In genomic region chr9:98296383-98297201, GRCm38 (mm10) we compare ENCODE assay signal across 7 mouse cellular contexts. TPM values are rescaled to one million over a fixed set of nuclear protein-coding genes. Genes with fewer than 3 reads are reported as not detected.
DNase-seq lines count a peak whose midpoint lies in the region; ATAC-seq and TF ChIP-seq lines count a peak whose summit lies in the region.

No protein-coding gene starts in this region.

- peak overlapping the region; percentile 43 for H3K9ac ChIP-seq in intestine, postnatal 0 days (ENCODE audit: low read depth, low read length)
- peak overlapping the region; percentile 17; the same call in 1 of the 2 replicates for H3K9ac ChIP-seq in midbrain, embryonic 12.5 days (replicated peaks)

- ATAC-seq in intestine, postnatal 0 days = peak; percentile 89
- ATAC-seq in midbrain, embryonic 12.5 days (ENCODE audit: low FRiP score, low read depth) = peak; percentile 84

- peak; percentile 44 for TF ChIP-seq POLR2A in small intestine, adult 2 months (IDR thresholded peaks at IDR 0.05; ENCODE audit: low read depth, low read length)

- H3K4me2 ChIP-seq in intestine, postnatal 0 days (replicated peaks; ENCODE audit: low read depth) = peak overlapping the region; percentile 82
- peak overlapping the region; percentile 77 for H3K4me2 ChIP-seq in midbrain, embryonic 12.5 days (replicated peaks)

- H3K27ac ChIP-seq in embryonic facial prominence, embryonic 10.5 days (replicated peaks) = peak overlapping the region; percentile 82
- H3K27ac ChIP-seq in intestine, postnatal 0 days (ENCODE audit: low read depth, low read length) = peak overlapping the region; percentile 80
- H3K27ac ChIP-seq in midbrain, embryonic 12.5 days (replicated peaks) = 0 out of 2 replicates have a peak overlapping the region, but pooled peaks have one; percentile 49
- H3K27ac ChIP-seq in small intestine, adult 2 months (ENCODE audit: insufficient read depth, low read depth, low read length) = peak overlapping the region; percentile 82

- 1% methylated on average over 56 of the region's 56 CpGs for WGBS in embryonic facial prominence, embryonic 10.5 days
- WGBS in intestine, postnatal 0 days = under 1% methylated on average over 56 of the region's 56 CpGs
- 3% methylated on average over 56 of the region's 56 CpGs for WGBS in midbrain, embryonic 12.5 days
- WGBS in small intestine, adult 2 months = under 1% methylated on average over 56 of the region's 56 CpGs

- H3K27me3 ChIP-seq in embryonic facial prominence, embryonic 10.5 days (replicated peaks; ENCODE audit: low read depth, poor library complexity, severe bottlenecking) = peaks cover 18% of the 10 kb centered on the region
- H3K27me3 ChIP-seq in intestine, postnatal 0 days (replicated peaks; ENCODE audit: control insufficient read depth, insufficient read depth, low read length) = no peaks in the 10 kb centered on the region
- peaks cover 12% of the 10 kb centered on the region for H3K27me3 ChIP-seq in midbrain, embryonic 12.5 days
- no peaks in the 10 kb centered on the region for H3K27me3 ChIP-seq in small intestine, adult 2 months (ENCODE audit: control insufficient read depth, insufficient read depth, low read length)

- peaks cover 20% of the 10 kb centered on the region for H3K4me1 ChIP-seq in embryonic facial prominence, embryonic 10.5 days
- no peaks in the 10 kb centered on the region for H3K4me1 ChIP-seq in intestine, postnatal 0 days (replicated peaks; ENCODE audit: control insufficient read depth, insufficient read depth, low read length)
- H3K4me1 ChIP-seq in midbrain, embryonic 12.5 days = peaks cover 16% of the 10 kb centered on the region
- H3K4me1 ChIP-seq in small intestine, adult 2 months (ENCODE audit: control insufficient read depth, insufficient read depth, insufficient read length, low read length) = peaks cover 17% of the 10 kb centered on the region

- no peaks in the 10 kb centered on the region for H3K9me3 ChIP-seq in embryonic facial prominence, embryonic 10.5 days
- H3K9me3 ChIP-seq in intestine, postnatal 0 days (ENCODE audit: control insufficient read depth) = no peaks in the 10 kb centered on the region
- no peaks in the 10 kb centered on the region for H3K9me3 ChIP-seq in midbrain, embryonic 12.5 days

- peak overlapping the region; percentile 68 for H3K4me3 ChIP-seq in embryonic facial prominence, embryonic 10.5 days
- peak overlapping the region; percentile 52 for H3K4me3 ChIP-seq in intestine, postnatal 0 days (ENCODE audit: low read depth, low read length)
- peak overlapping the region; percentile 55 for H3K4me3 ChIP-seq in midbrain, embryonic 12.5 days
- peak overlapping the region; percentile 72 for H3K4me3 ChIP-seq in small intestine, adult 2 months (ENCODE audit: low read depth, low read length)

- TF ChIP-seq CTCF in intestine, postnatal 0 days (IDR thresholded peaks at IDR 0.05; ENCODE audit: low read depth) = no peak
- TF ChIP-seq CTCF in small intestine, adult 2 months (IDR thresholded peaks at IDR 0.05; ENCODE audit: extremely low read depth, insufficient read length, insufficient replicate concordance, low read depth, low read length) = no peak

- no peaks in the 10 kb centered on the region for H3K36me3 ChIP-seq in embryonic facial prominence, embryonic 10.5 days (replicated peaks)
- H3K36me3 ChIP-seq in intestine, postnatal 0 days (ENCODE audit: control insufficient read depth, insufficient read depth) = no peaks in the 10 kb centered on the region
- H3K36me3 ChIP-seq in midbrain, embryonic 12.5 days = no peaks in the 10 kb centered on the region
- H3K36me3 ChIP-seq in small intestine, adult 2 months (ENCODE audit: control insufficient read depth, insufficient read depth, low read length) = no peaks in the 10 kb centered on the region

- DNase-seq in adrenal gland, postnatal 10 days = peak; percentile 95
- peak; percentile 92 for DNase-seq in embryonic facial prominence, embryonic 10.5 days (ENCODE audit: low spot score)
- peak; percentile 58 for DNase-seq in gonadal fat pad, adult 2 months (ENCODE audit: low read depth)
- DNase-seq in left cerebral cortex, postnatal 4 days = peak; percentile 65

- intact Hi-C loops in left cerebral cortex, postnatal 4 days (cut with DNase I) = no loop called here

RNA-seq across cellular contexts. Expression of gene Nmnat3, which starts 9.4 kb away (rescaled TPM):
- 10 to 100 TPM; 12.5 to 14.5 TPM for total RNA-seq in adrenal gland, postnatal 10 days (2021)
- polyA plus RNA-seq in embryonic facial prominence, embryonic 10.5 days (2016; fragmentation: Nextera tagmentation; extraction: Ambion mirVana) = 2.4 and 3.4 TPM in 2 replicates
- 18.8 and 22.9 TPM in 2 replicates for polyA plus RNA-seq in gonadal fat pad, adult 2 months (2012; rRNA removed)
- polyA plus RNA-seq in intestine, postnatal 0 days (2015; fragmentation: Nextera tagmentation; extraction: Ambion mirVana) = 17.3 and 21.2 TPM in 2 replicates
- 1 to 10 TPM in 1 of 2 experiments, under 1 TPM in 1; 0.52 to 1.0 TPM for total RNA-seq in left cerebral cortex, postnatal 4 days (2021)
- 1.3 and 1.9 TPM in 2 replicates for polyA plus RNA-seq in midbrain, embryonic 12.5 days (2016; fragmentation: Nextera tagmentation; extraction: Ambion mirVana)
- 9.4 and 9.9 TPM in 2 replicates for polyA plus RNA-seq in small intestine, adult 2 months (2012; rRNA removed)

Comparison
In these comparisons a context has a peak if more than half of its experiments do, and no peak if none do; other contexts are left out.
1. Peak in every context shown above with its lines: DNase-seq, ATAC-seq, H3K4me3 ChIP-seq and H3K27ac ChIP-seq.